Mouse (Mus musculus) v-Abl transformed pro-B cells (cell line): ENCODE data around the gene Vmn2r26.
"Not testable (repeated sequence)": the region's sequence is repeated elsewhere in the genome, so short reads cannot be mapped to it uniquely, and the experiment has no call there.

Source experiments
- in situ Hi-C, 2 experiments: fragments of 400-800 bp; cut with MboI; formaldehyde crosslinking; loops; one replicate each; pipeline ENCODE4 v1.15.1; 2025; ENCODE audit not compliant: unreplicated experiment in 2 of 2

Vmn2r26 gene

DNA sequence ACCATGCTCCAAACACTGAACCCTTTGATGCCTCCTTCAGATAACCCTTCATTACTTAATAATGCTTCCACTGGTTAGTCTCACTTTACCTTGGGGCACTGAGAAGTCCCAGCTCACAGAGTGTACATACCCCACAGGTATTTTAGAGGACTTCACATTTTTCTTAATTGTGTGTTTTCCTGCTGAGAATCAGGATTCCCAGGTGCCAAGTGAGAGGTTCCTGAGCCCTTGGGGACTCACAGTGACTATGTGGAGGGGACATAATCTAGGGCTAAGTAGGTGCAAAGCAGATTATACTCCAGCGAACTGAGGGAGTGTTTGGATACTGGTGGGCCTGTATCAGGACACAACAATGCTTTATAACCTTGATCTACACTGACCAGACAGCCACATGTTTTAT, at the start of gene Vmn2r26:
TSS of gene Vmn2r26 (plus strand) at position 301 of the 400 bp plus-strand sequence.
- in situ Hi-C loops: not testable (repeated sequence)

DNA sequence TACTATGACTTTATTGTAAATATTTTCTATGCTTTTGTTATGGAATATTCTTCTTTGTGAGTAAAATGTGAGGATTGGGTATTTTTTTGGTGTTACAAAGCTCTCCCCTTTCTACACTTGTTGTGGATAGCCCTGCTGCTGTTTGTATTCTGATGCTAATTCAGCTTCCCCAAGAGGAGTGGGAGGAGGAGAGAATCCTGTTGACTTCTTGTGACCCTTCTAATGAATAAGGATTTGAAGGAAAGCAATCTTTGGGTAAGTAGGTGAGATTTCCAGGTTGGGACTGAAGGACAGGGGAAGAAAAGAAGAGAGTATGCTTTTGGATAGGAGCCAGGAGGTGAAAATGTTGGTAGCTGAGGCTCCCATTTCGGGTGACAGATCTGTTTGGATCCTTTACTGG, 3.5 kb upstream of the Vmn2r26 start:
- in situ Hi-C loops: no loop called here

DNA sequence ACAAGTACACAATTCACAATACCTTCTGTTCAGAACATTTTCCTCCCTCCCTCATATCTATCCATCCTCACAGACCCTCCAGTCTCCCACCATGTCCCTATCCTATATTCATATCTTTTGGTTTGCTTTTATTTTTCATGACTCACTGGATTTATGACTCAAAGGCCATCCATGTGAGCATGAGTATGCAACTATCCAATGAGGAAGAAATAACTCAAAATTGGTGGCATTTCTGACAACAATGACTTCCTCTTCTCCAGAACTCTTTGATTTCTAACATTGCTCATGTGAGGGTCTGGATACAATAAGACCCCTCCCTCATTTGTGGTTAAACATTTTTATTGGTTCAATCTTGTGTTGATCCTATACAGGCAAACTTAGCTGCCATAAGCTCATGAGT, 24.0 kb downstream of the Vmn2r26 start:
- in situ Hi-C loops: no loop called here

DNA sequence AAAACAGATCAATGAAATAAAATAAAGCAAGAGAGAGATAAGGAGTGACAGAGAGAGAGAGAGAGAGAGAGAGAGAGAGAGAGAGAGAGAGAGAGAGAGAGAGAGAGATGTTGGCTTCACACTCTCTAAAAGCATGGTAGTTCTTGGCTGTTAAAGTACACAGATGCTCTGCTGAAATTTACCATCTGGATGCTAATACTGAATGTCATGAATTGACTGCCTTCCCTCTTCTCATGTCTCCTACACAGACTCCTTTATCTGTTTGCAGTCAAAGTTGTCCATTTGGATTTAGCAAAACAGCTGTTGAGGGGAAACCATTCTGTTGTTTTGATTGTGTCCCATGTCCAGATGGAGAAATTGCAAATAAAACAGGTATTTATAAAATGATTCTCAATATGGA, 29.2 kb downstream of the Vmn2r26 start:
- in situ Hi-C loops: not testable (repeated sequence)

DNA sequence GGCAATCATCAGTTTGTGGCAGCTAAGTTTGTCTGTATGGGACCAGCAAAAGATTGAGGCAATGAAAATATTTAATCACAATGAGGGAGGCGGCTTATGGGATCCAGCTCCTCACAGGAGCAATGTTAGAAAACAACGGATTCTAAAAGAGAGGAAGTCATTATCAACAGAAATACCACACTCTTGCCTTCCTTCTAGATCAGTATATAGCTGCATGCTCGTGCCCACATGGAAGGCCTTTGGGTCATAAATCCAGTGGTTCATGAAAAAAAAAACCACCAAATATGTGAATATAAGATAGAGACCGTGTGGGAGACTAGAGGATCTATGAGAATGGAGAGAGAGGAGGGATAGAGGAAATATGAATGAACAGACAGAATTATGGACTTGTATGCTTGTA, 78.0 kb downstream of the Vmn2r26 start:
- in situ Hi-C loops: no loop called here
